Mouse (Mus musculus): ENCODE measurements around the gene Cnnm1.
A peak's percentile ranks its signal among the peaks of the same experiment; 100 is the strongest.

The Cnnm1 gene

GRCm38 (mm10) chr19:43511621-43512620, 71.7 kb downstream of the Cnnm1 start:
- DNase-seq (ENCODE audit: low spot score in 2 of 2): no peak

- DNase-seq (ENCODE audit: low spot score in 2 of 2): no peak
Observed at GRCm38 (mm10) chr19:43513874-43514273, 73.6 kb downstream of the Cnnm1 start.

- DNase-seq (ENCODE audit: low spot score in 2 of 2): no peak
Observed at GRCm38 (mm10) chr19:43515668-43516396, 75.6 kb downstream of the Cnnm1 start.

GRCm38 (mm10) chr19:43516397-43517035, 76.3 kb downstream of the Cnnm1 start:
- no peak for DNase-seq (ENCODE audit: low spot score in 2 of 2)

- DNase-seq (ENCODE audit: low spot score in 2 of 2): no peak
Observed at GRCm38 (mm10) chr19:43517320-43517719, 77.1 kb downstream of the Cnnm1 start.

- DNase-seq (ENCODE audit: low spot score in 2 of 2): no peak
Observed at GRCm38 (mm10) chr19:43517808-43518207, 77.6 kb downstream of the Cnnm1 start.

- DNase-seq (ENCODE audit: low spot score in 2 of 2): no peak
Observed at GRCm38 (mm10) chr19:43518261-43518660, 78.0 kb downstream of the Cnnm1 start.

GRCm38 (mm10) chr19:43519226-43519625, 79.0 kb downstream of the Cnnm1 start:
- DNase-seq (ENCODE audit: low spot score in 2 of 2): no peak

GRCm38 (mm10) chr19:43520402-43520801, 80.2 kb downstream of the Cnnm1 start:
- no peak for DNase-seq (ENCODE audit: low spot score in 2 of 2)

GRCm38 (mm10) chr19:43521362-43521761, 81.1 kb downstream of the Cnnm1 start:
- no peak for DNase-seq (ENCODE audit: low spot score in 2 of 2)

- DNase-seq (ENCODE audit: low spot score in 2 of 2): no peak
Observed at GRCm38 (mm10) chr19:43521996-43522395, 81.8 kb downstream of the Cnnm1 start.

- peak in 1 of 2 experiments; percentile 57 for DNase-seq (ENCODE audit: low spot score in 2 of 2)
Observed at GRCm38 (mm10) chr19:43523551-43523950, 83.3 kb downstream of the Cnnm1 start.

- DNase-seq (ENCODE audit: low spot score in 2 of 2): peak; percentile 95 to 97
Observed at GRCm38 (mm10) chr19:43524187-43525103, 84.2 kb downstream of the Cnnm1 start, which contains the start of gene Got1. Gene Got1, minus strand, starts transcription at chr19:43524605.

GRCm38 (mm10) chr19:43525104-43525482, 84.9 kb downstream of the Cnnm1 start:
- DNase-seq (ENCODE audit: low spot score in 2 of 2): peak; percentile 47 to 49

- no peak for DNase-seq (ENCODE audit: low spot score in 2 of 2)
Observed at GRCm38 (mm10) chr19:43525566-43525965, 85.3 kb downstream of the Cnnm1 start.

GRCm38 (mm10) chr19:43526025-43526424, 85.8 kb downstream of the Cnnm1 start:
- DNase-seq (ENCODE audit: low spot score in 2 of 2): no peak

GRCm38 (mm10) chr19:43527131-43527530, 86.9 kb downstream of the Cnnm1 start:
- no peak for DNase-seq (ENCODE audit: low spot score in 2 of 2)

- no peak for DNase-seq (ENCODE audit: low spot score in 2 of 2)
Observed at GRCm38 (mm10) chr19:43528056-43528587, 87.9 kb downstream of the Cnnm1 start.

GRCm38 (mm10) chr19:43530197-43530770, 90.0 kb downstream of the Cnnm1 start:
- DNase-seq (ENCODE audit: low spot score in 2 of 2): peak; percentile 56 to 57

- no peak for DNase-seq (ENCODE audit: low spot score in 2 of 2)
Observed at GRCm38 (mm10) chr19:43530921-43531320, 90.7 kb downstream of the Cnnm1 start.
